Mouse (Mus musculus): Measurements from ENCODE around the gene B4galt5. TPM values are rescaled to one million over a fixed set of nuclear protein-coding genes. Genes with fewer than 3 reads are reported as not detected.

The B4galt5 gene
- polyA plus RNA-seq, 1 experiment from 2014 or later: 4.5 TPM

DNA sequence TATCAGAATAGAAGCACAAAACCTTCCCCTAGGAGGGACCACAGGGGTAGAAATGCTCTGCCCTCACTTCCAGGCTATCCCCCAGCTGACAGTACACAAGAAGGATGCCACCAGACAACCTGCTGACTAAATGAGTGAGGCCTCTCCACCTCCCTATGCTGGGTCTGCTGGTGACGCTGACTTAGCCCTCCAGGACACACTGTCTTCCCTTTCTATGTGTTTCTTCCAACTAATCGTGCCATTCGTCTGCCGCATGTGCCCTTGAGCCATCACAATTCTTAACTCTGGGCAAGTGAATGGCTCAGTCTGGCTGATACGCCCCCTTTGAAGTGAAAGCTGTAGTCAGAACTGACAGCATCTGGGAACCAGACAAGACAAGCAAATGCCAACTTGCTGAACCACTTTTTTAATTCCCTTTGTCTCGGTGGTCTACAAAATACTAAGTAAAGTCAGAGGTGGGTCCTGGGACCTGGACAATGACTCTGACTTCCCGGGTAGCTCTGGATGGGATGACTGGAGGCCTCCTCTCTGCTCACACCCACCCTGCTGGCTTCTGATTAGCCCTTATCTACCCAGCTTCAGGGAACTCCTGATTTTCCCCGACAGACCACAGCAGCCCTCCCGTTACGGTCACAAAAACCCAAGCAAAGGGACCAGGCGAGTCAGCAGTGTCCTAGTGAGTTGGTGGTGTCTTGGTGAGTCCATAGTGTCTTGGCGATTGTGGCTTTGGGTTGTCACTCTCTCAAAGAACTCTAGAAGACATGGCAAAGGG is 5.4 kb downstream of the B4galt5 start:
- H3K4me3 ChIP-seq (ENCODE audit: low read depth, low read length): no peak overlapping the region
- 66% methylated on average over 12 of the region's 12 CpGs for WGBS
- TF ChIP-seq EP300 (optimal IDR thresholded peaks at IDR 0.05) (no peak), CTCF (IDR thresholded peaks at IDR 0.05; ENCODE audit: low read depth) (no peak)
- no peak overlapping the region for H3K4me2 ChIP-seq (replicated peaks; ENCODE audit: low read depth)
- ATAC-seq (ENCODE audit: low FRiP score, low TSS enrichment) (no peak), DNase-seq (ENCODE audit: low spot score) (no peak)
- H3K27ac ChIP-seq (replicated peaks): no peak overlapping the region
- no peaks in the 10 kb centered on the region for H3K27me3 ChIP-seq (ENCODE audit: control insufficient read depth, insufficient read depth, low read length)
- H3K9ac ChIP-seq (ENCODE audit: low read length): no peak overlapping the region
- H3K36me3 ChIP-seq (ENCODE audit: control insufficient read depth, insufficient read depth, low read length): no peaks in the 10 kb centered on the region
- H3K9me3 ChIP-seq (ENCODE audit: control insufficient read depth, low read length): no peaks in the 10 kb centered on the region
- peaks cover 3% of the 10 kb centered on the region; the same call in 1 of the 2 replicates for H3K4me1 ChIP-seq (replicated peaks; ENCODE audit: control insufficient read depth, insufficient read depth)

DNA sequence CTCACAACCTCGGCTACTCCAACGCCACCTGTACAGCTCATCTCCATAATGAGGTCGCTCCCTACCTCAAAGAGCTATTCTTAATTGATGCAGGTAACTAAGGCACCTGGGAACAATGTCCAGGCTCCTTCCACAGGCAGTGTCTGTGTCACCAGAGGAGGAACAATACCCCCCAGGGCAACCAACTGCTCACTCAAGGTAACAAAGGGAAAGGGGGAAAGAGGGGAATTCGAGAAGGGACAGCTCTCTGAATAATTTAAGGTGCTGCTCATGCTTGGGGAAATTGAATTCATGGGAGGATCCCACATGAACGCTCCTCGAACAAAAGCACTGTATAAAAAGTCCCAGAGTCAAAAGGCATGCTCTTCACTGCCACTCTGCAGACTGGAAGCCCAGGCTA is 6.1 kb downstream of the B4galt5 start:
- ATAC-seq (ENCODE audit: low FRiP score, low TSS enrichment) (no peak), DNase-seq (ENCODE audit: low spot score) (no peak)
- no peaks in the 10 kb centered on the region for H3K36me3 ChIP-seq (ENCODE audit: control insufficient read depth, insufficient read depth, low read length)
- 71% methylated on average over 6 of the region's 6 CpGs for WGBS
- H3K9ac ChIP-seq (ENCODE audit: low read length): no peak overlapping the region
- no peak overlapping the region for H3K27ac ChIP-seq (replicated peaks)
- no peak overlapping the region for H3K4me2 ChIP-seq (replicated peaks; ENCODE audit: low read depth)
- H3K27me3 ChIP-seq (ENCODE audit: control insufficient read depth, insufficient read depth, low read length): no peaks in the 10 kb centered on the region
- no peaks in the 10 kb centered on the region for H3K9me3 ChIP-seq (ENCODE audit: control insufficient read depth, low read length)
- H3K4me3 ChIP-seq (ENCODE audit: low read depth, low read length): no peak overlapping the region
- H3K4me1 ChIP-seq (replicated peaks; ENCODE audit: control insufficient read depth, insufficient read depth): peaks cover 1% of the 10 kb centered on the region
- no peak for TF ChIP-seq EP300 (optimal IDR thresholded peaks at IDR 0.05)
- no peak for TF ChIP-seq CTCF (IDR thresholded peaks at IDR 0.05; ENCODE audit: low read depth)

DNA sequence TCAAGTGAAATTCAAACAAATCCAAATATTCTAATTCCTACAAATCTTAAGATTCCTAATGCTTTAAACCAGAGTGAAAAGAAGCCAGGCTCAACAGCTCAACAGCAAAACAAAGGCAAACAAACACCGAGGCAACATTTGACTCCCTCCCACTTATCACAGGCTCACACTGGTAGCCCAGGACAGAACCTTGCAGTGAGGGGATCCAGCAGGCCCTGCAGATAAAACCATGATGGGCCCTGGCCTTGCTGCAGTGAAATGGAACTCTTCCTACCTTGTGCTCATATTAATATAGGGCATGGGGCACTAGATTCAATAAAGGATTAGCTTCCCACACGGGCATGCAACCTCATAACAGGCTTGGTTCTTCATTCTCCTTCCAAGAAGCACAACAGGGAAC is 11.4 kb downstream of the B4galt5 start:
- Histone ChIP-seq H3K27ac (replicated peaks) (no peak overlapping the region), H3K36me3 (ENCODE audit: control insufficient read depth, insufficient read depth, low read length) (no peaks in the 10 kb centered on the region), H3K4me1 (replicated peaks; ENCODE audit: control insufficient read depth, insufficient read depth) (peaks cover 4% of the 10 kb centered on the region), H3K9ac (ENCODE audit: low read length) (no peak overlapping the region), H3K27me3 (ENCODE audit: control insufficient read depth, insufficient read depth, low read length) (no peaks in the 10 kb centered on the region), H3K9me3 (ENCODE audit: control insufficient read depth, low read length) (no peaks in the 10 kb centered on the region), H3K4me2 (replicated peaks; ENCODE audit: low read depth) (no peak overlapping the region), H3K4me3 (ENCODE audit: low read depth, low read length) (no peak overlapping the region)
- DNase-seq (ENCODE audit: low spot score): no peak
- TF ChIP-seq CTCF (IDR thresholded peaks at IDR 0.05; ENCODE audit: low read depth): no peak
- no peak for TF ChIP-seq EP300 (optimal IDR thresholded peaks at IDR 0.05)
- no peak for ATAC-seq (ENCODE audit: low FRiP score, low TSS enrichment)
- WGBS: 40% methylated on average over 2 of the region's 2 CpGs

- Histone ChIP-seq H3K36me3 (ENCODE audit: control insufficient read depth, insufficient read depth, low read length) (no peaks in the 10 kb centered on the region), H3K27me3 (ENCODE audit: control insufficient read depth, insufficient read depth, low read length) (no peaks in the 10 kb centered on the region), H3K27ac (replicated peaks) (peak overlapping the region; percentile 20; the same call in 1 of the 2 replicates), H3K9ac (ENCODE audit: low read length) (peak overlapping the region; percentile 23; the same call in 1 of the 2 replicates), H3K4me2 (replicated peaks; ENCODE audit: low read depth) (no peak overlapping the region), H3K4me3 (ENCODE audit: low read depth, low read length) (no peak overlapping the region), H3K4me1 (replicated peaks; ENCODE audit: control insufficient read depth, insufficient read depth) (peaks cover 4% of the 10 kb centered on the region), H3K9me3 (ENCODE audit: control insufficient read depth, low read length) (no peaks in the 10 kb centered on the region)
- ATAC-seq (ENCODE audit: low FRiP score, low TSS enrichment) (no peak), DNase-seq (ENCODE audit: low spot score) (no peak)
- WGBS: 60% methylated on average over 3 of the region's 3 CpGs
- TF ChIP-seq EP300 (optimal IDR thresholded peaks at IDR 0.05): no peak
- TF ChIP-seq CTCF (IDR thresholded peaks at IDR 0.05; ENCODE audit: low read depth): no peak
Observed at GRCm38 (mm10) chr2:167337214-167337512, 11.8 kb downstream of the B4galt5 start.

DNA sequence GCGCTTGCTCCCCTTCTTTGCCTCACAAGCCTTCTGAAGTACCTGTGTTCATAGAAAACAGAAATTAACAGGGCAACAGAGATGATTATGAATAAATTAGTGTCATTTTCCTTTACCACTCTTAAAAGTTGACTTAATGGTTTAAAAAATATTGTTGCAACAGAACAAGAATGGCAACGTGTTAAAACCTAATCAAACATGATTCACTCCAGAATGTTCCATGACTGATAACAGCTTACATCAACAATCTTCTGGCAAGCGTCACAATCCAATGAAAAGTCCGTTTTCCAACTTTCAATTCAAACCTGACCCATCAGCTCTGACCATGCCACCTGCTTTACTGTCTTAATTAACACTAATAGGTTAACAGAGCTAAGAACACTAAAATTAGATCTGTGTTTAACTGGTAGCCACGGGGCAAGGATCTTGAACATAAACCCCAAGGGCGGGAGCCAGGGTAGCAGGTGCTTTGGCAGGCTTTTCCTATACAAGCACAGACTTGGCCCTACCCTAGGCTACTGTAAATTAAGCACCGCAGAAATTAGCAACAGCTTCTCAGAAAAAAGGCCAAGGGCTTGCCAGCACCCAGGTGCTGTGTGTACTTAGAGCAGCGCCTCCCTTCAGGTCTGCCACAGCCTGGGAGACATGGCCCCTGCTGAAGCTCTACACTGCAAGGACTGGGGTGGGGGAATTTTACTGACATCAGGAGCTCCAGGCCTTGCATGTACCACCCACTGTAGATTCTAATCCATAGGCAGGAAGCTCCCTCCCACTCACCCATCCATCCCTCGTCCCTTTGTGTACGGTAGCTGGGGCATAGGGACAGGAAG is 12.4 kb downstream of the B4galt5 start:
- peak overlapping the region; percentile 20 for H3K27ac ChIP-seq (replicated peaks)
- no peak overlapping the region for H3K4me2 ChIP-seq (replicated peaks; ENCODE audit: low read depth)
- H3K9ac ChIP-seq (ENCODE audit: low read length): peak overlapping the region; percentile 23; the same call in 1 of the 2 replicates
- no peaks in the 10 kb centered on the region for H3K27me3 ChIP-seq (ENCODE audit: control insufficient read depth, insufficient read depth, low read length)
- peaks cover 4% of the 10 kb centered on the region for H3K4me1 ChIP-seq (replicated peaks; ENCODE audit: control insufficient read depth, insufficient read depth)
- ATAC-seq (ENCODE audit: low FRiP score, low TSS enrichment): peak; percentile 81
- H3K9me3 ChIP-seq (ENCODE audit: control insufficient read depth, low read length): no peaks in the 10 kb centered on the region
- WGBS: 39% methylated on average over 10 of the region's 10 CpGs
- no peak for TF ChIP-seq EP300 (optimal IDR thresholded peaks at IDR 0.05)
- TF ChIP-seq CTCF (IDR thresholded peaks at IDR 0.05; ENCODE audit: low read depth): no peak
- no peaks in the 10 kb centered on the region for H3K36me3 ChIP-seq (ENCODE audit: control insufficient read depth, insufficient read depth, low read length)
- DNase-seq (ENCODE audit: low spot score): peak; percentile 50
- H3K4me3 ChIP-seq (ENCODE audit: low read depth, low read length): no peak overlapping the region

GRCm38 (mm10) chr2:167335066-167335465 is 13.9 kb downstream of the B4galt5 start:
- no peak overlapping the region for H3K4me3 ChIP-seq (ENCODE audit: low read depth, low read length)
- H3K4me1 ChIP-seq (replicated peaks; ENCODE audit: control insufficient read depth, insufficient read depth): peaks cover 4% of the 10 kb centered on the region
- H3K27me3 ChIP-seq (ENCODE audit: control insufficient read depth, insufficient read depth, low read length): no peaks in the 10 kb centered on the region
- DNase-seq (ENCODE audit: low spot score) (no peak), ATAC-seq (ENCODE audit: low FRiP score, low TSS enrichment) (no peak)
- no peaks in the 10 kb centered on the region for H3K36me3 ChIP-seq (ENCODE audit: control insufficient read depth, insufficient read depth, low read length)
- H3K27ac ChIP-seq (replicated peaks): no peak overlapping the region
- no peak overlapping the region for H3K4me2 ChIP-seq (replicated peaks; ENCODE audit: low read depth)
- H3K9ac ChIP-seq (ENCODE audit: low read length): no peak overlapping the region
- TF ChIP-seq CTCF (IDR thresholded peaks at IDR 0.05; ENCODE audit: low read depth): no peak
- no peaks in the 10 kb centered on the region for H3K9me3 ChIP-seq (ENCODE audit: control insufficient read depth, low read length)
- 71% methylated on average over 9 of the region's 9 CpGs for whole genome bisulfite sequencing

All from stomach, postnatal 0 days (tissue).